Mouse (Mus musculus) small intestine, adult 2 months (tissue): ENCODE results near the gene Gnpat.

Experiments used
- CTCF ChIP-seq: fragments of 200-500 bp; IDR thresholded peaks from 2 replicates; pipeline ENCODE4 v1.5.1; 2012; ENCODE audit warnings: low read depth, mild to moderate bottlenecking, control low read depth, inconsistent platforms, low read length, moderate library complexity, mixed read lengths; ENCODE audit not compliant: insufficient replicate concordance, insufficient read length; ENCODE audit errors: extremely low read depth
- POLR2A ChIP-seq: fragments of 200-500 bp; IDR thresholded peaks from 2 replicates; pipeline ENCODE4 v1.6.1; 2012; ENCODE audit warnings: low read depth, mild to moderate bottlenecking, control low read depth, inconsistent platforms, low read length, moderate library complexity

DNA sequence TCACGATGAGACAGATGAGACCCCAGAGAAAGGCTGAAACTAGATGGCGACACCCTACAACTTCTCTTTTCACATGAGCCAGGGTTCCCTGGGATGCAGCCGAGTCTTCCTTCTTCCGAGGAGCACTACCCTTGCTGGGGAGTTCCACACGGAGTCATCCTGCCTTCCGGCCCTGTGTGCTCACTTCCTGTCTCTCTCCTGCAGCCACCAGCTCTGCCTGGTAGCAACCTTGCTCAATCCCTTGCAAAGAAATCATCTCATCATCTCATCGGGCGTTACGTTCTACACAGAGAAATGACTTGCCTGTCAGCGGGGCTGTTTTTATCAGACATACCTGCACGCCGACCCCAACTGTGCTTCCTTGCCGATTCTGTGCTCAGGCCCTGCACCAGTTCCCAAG, 32.8 kb upstream of the Gnpat start:
- TF ChIP-seq POLR2A (no peak), CTCF (no peak)
